Mouse (Mus musculus): ENCODE measurements around the gene Mpp4. TPM values are rescaled to one million over a fixed set of nuclear protein-coding genes. Genes with fewer than 3 reads are reported as not detected.

Mpp4 gene
- total RNA-seq, 2 experiments from 2014 or later = 0.69 to 0.94 TPM

DNA sequence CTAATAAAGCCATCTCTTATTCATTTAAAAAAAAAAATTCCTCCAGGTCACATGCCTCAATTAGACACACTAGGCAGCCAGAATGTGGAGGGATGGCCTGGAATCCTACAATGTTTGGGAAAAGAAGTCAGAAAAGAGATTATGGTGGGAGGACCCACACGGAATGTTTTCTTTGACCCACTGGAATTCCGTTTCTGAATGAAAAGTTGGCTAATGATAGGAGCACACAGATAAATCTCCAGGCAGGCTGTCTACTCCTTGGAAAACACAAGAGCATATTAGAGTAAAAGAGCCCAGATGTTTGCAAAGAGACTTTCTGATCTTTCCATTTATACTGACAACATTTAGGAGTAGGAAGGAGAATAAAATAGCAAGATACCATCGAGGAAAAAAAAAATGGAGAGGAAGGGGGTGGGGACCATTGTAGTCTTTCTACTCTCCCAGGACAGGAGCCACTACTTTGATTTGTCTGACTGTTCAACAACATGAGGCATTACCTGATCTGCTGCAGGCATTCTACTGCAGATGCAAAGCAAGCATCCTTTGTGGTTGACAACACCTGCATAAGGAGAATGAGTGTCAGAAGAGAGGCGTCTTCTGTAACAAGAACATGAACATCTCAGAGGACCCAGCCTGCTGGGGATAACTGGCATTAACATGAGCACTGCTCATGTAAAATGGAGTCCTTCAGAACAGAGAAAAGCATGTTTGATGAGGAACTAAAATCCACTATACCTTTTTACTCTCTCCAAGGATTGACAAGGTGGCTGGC, 4.7 kb upstream of the Mpp4 start:
- DNase-seq = no peak

- no peak for DNase-seq
These were observed 3.2 kb upstream of the Mpp4 start for GRCm38 (mm10) chr1:59166232-59166905.

DNA sequence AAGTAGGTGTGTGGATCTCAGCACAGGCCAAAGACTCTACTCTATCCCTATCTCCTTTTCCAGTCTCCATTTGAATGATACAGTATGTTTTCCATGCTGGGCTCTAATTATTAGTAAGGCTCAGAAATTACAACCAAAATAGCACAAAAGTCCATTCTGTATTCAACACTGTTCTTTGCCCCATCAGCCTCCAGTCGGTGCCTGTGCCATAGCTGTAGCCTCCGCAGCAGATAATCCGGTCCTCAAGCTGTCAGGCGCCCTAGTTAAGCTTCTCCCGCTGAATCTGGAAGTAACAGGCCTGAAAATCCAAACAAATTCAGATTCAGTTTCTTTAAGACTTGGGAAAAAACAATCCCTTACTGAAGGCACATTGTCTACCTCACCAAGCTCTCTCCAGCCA, 729 bp upstream of the Mpp4 start:
- DNase-seq = no peak

- DNase-seq = no peak
These were observed 722 bp downstream of the Mpp4 start for GRCm38 (mm10) chr1:59162309-59163024.

DNA sequence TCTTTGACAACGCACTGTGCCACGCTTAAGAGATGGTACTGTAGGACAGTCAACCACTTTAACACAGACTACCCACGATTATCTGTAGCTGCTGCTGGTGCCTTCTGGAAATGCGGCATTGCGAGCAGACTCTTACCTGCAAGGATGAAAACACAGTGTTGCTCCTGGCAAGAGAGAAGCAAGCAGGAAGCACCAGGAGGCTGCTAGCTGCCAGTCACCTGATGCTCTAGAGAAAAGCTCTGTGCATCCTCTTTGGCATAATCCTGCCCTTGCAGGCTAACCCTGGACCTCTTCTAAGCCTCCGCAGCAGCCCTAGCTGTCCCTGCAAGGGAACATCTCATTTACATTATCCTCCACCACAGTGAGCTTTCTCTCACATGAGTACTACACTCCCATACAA, 1.8 kb downstream of the Mpp4 start:
- DNase-seq = no peak

- peak; percentile 15 for DNase-seq
These were observed 2.3 kb downstream of the Mpp4 start for GRCm38 (mm10) chr1:59160871-59161270.

DNA sequence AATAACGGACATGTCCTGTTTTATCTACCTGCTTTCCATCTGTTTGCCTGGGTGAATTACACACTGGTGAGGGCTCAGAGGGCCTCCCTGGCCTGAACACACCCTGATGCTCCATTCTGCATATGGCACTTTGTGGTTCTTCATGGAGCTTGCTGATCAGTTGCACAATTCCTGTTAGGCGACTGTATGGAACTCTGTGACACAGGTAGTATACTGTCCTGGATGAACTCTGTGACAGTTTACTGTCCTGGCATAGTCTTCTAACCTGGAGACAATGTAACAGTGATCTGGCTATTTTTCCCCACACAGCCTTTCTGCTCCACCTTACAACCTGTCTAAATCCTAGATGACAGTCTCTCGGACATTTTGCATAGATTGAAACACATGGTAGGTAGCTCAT, 4.1 kb downstream of the Mpp4 start:
- no peak for DNase-seq

DNA sequence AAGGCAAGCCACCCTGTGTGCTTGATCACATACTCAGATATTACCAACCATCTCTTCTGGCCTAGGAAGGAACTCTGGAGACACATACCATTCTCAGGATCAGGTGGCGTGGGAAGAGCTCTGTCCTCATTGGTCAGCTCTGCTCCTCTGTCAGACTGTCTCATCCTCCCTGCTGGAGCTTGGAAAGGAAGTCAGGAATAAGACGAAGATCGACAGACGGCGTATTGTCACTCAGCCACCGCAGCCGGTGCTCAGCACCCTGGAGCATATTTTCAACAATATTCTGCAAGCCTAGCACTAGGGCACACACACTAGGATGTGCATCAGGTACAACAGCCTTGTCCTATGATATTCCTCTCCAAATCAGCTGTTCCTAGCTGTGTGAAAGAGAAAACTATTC, 4.7 kb downstream of the Mpp4 start:
- no peak for DNase-seq

DNA sequence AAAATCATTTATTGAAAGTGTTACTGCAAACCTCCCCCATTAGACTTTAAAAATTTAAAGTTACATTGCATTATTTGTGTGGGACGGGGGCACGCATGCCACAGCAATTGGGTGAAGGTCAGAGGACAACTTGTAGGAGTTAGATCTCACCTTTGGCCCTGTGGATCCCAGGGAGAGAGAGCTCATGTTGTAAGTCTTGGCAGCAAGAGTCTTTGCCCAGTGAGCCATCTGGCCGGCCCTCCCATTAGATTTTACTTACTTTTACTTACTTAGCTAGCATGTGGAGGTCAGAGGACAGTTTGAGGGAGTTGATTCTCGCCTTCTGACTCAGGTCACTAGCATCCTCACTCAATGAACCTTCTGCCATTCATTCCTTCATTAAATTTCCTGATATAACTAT, 5.3 kb downstream of the Mpp4 start:
- DNase-seq = peak; percentile 28

- DNase-seq = no peak
These were observed 10.8 kb downstream of the Mpp4 start for GRCm38 (mm10) chr1:59152346-59152745.

GRCm38 (mm10) chr1:59150542-59150941, 12.6 kb downstream of the Mpp4 start:
- DNase-seq = no peak

DNA sequence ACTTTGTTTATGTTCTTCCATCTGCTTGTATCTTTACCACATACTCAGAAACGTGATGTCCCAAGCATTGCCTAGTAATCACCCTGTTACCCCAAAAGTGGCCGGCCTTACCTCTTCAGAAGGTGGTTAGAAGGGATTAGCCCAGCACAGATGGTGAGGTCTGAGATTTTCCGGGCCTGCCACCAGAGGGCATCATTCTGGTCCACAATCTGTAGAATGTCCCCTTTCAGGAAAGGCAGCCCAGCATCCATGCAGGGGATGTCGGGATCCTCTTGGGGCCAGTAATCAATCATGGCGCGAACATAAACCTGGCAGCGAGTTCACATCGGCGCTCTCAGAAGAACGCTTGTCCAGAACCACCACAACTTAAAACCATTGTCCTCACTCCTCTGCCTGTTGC, 18.6 kb downstream of the Mpp4 start:
- peak; percentile 61 for DNase-seq

- DNase-seq = peak; percentile 79
These were observed 20.4 kb downstream of the Mpp4 start for GRCm38 (mm10) chr1:59142809-59143208.

DNA sequence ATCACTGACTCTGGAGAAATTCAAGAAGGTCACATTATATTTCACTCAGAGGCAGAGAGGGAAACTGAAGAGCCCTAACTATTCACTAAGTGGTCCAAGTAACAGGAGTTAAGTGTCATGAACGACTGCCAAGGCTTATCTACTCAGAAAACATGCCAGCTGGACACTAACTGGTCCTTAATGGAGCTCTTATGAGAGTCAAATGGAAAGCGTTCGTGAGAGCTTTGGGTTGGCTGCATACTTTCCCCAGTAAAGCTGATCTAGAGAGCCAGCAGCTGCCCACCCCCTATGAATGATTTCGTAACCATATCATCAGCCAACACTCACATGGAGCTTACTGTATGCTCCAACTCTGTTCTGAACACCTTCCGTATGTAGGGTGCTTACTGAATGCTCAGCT, 28.8 kb downstream of the Mpp4 start:
- DNase-seq = no peak

DNA sequence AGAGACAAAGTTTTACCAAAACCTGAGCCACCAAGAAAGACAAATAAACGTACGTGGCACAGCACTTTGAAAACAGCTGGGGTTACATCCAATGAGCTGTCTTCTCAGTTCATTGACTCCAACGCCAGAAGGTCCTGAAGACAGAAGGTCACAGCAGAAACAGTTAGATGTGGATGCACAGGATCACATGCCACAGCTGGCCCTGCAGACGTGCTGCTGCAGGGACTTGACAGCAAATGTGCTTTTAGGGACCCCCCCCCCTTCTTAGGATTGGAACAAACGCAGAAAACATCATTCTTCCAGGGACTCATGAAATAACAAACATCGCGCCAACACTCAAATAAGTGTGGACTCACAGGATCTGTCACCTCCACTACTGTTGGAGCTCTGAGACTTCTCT, 34.3 kb downstream of the Mpp4 start:
- DNase-seq = no peak

DNA sequence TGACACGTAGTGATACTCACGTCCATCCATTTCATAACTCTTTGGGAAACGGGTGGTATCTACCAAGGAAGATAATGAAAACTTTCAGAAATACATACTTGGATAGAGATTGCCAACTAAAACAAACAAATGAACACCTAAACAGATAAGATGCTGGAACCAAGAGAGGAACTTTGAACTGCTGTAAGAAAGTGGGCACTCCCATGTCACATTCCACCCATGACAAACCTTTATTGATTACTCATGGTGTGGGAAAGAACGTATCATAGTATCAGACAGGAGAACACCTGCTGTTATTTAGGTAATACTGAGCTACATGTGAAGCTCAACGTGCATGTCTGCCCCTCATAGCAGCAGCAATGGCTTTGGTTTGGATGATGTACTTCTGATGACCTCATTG, 37.6 kb downstream of the Mpp4 start:
- DNase-seq = no peak

- peak; percentile 95 for DNase-seq
These were observed 43.3 kb downstream of the Mpp4 start, which contains the start of gene Tmem237 for GRCm38 (mm10) chr1:59119720-59120457. Gene Tmem237 (minus strand): TSS chr1:59120408.

GRCm38 (mm10) chr1:59110524-59110923, 52.7 kb downstream of the Mpp4 start:
- DNase-seq = peak; percentile 10

DNA sequence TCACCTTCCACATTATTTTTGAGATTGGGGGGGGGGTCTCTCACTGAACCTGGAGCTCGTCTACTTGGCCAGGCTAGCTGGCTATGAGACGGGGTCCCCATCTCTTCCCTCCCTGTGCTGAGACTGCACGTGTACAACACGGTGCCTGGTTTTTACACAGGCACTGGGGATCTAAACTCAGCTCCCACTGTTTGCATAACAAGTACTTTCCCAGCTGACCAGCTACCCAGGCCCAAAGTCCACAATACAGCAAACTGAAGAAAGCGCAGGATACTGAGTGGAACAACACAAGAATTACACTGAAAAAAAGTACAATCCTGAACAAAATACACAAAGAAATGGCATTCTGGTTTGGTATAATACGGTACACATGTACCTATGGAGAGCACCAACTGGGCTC, 61.1 kb downstream of the Mpp4 start:
- DNase-seq = no peak

DNA sequence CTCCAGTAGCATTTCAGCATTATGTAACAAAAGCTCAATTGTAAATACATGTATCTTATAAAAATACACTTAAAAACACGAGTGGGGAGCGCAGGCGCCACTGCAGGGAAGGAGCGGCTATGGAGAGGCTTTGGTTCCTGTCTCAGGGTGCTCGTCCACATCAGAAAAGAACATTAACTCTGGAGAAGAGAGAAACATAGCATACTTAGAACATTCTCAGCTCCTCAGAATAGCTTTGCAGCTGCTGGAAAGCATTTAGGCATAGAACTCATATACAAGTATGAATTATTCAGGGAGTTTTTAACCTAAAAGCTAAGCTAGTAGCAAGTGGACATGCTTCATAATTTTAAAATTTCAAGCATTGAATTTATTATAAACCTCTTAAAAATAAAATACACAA, 62.2 kb downstream of the Mpp4 start:
- DNase-seq = no peak

- DNase-seq = no peak
These were observed 68.5 kb downstream of the Mpp4 start, which contains the start of gene C2cd6 for GRCm38 (mm10) chr1:59094705-59095104. Gene C2cd6 (minus strand): TSS chr1:59094900.

Measured in adrenal gland, postnatal 10 days (tissue).